Mouse (Mus musculus) stomach, embryonic 15.5 days (tissue): ENCODE measurements around the gene Ankrd28. TPM values are rescaled to one million over a fixed set of nuclear protein-coding genes. Genes with fewer than 3 reads are reported as not detected.

Source experiments
- ATAC-seq: fragments of 200-750 bp; cut with Nextera tagmentation; 2 replicates; pipeline ENCODE4 v1.8.0; 2017; ENCODE audit warnings: low read depth, moderate number of reproducible peaks, moderate TSS enrichment; ENCODE audit not compliant: insufficient read depth, low FRiP score
- H3K27ac ChIP-seq: fragments of 300-500 bp; sonication (generic); 2 replicates; pipeline ENCODE4 v1.5.1; 2015; ENCODE audit warnings: mild to moderate bottlenecking, inconsistent platforms
- H3K27me3 ChIP-seq: fragments of 300-500 bp; sonication (generic); replicated peaks from 2 replicates; pipeline ENCODE4 v1.6.1; 2015; ENCODE audit warnings: inconsistent platforms
- H3K36me3 ChIP-seq: fragments of 300-500 bp; sonication (generic); 2 replicates; pipeline ENCODE4 v1.6.1; 2015; ENCODE audit warnings: inconsistent platforms
- H3K4me1 ChIP-seq: fragments of 300-500 bp; sonication (generic); 2 replicates; pipeline ENCODE4 v1.6.1; 2015; ENCODE audit warnings: inconsistent platforms
- H3K4me2 ChIP-seq: fragments of 300-500 bp; sonication (generic); 2 replicates; pipeline ENCODE4 v1.6.1; 2015; ENCODE audit warnings: mild to moderate bottlenecking, inconsistent platforms
- H3K4me3 ChIP-seq: fragments of 300-500 bp; sonication (generic); replicated peaks from 2 replicates; pipeline ENCODE4 v1.5.1; 2015; ENCODE audit warnings: inconsistent platforms
- H3K9ac ChIP-seq: fragments of 300-500 bp; sonication (generic); 2 replicates; pipeline ENCODE4 v1.6.1; 2015; ENCODE audit warnings: inconsistent platforms
- H3K9me3 ChIP-seq: fragments of 300-500 bp; sonication (generic); 2 replicates; pipeline ENCODE4 v1.6.1; 2016; ENCODE audit warnings: inconsistent platforms
- WGBS: fragments of 180-500 bp; shearing (Covaris S2); methylation state at CpG from one replicate; pipeline ENCODE4 v1.1.7; 2015; 5-methylcytosine and 5-hydroxymethylcytosine counted together
- polyA plus RNA-seq: library from polyadenylated mRNA; unstranded; fragments of >200 nt; fragmentation: Nextera tagmentation; extraction: Ambion mirVana; gene quantifications from 2 replicates; pipeline ENCODE4 v1.2.1, GENCODE M21; 2015

The Ankrd28 gene
- polyA plus RNA-seq, 1 experiment from 2014 or later, result 6.9 TPM

- Histone ChIP-seq H3K4me1 (no peaks in the 10 kb centered on the region), H3K9me3 (no peaks in the 10 kb centered on the region), H3K27me3 (no peaks in the 10 kb centered on the region), H3K27ac (no peak overlapping the region), H3K36me3 (no peaks in the 10 kb centered on the region; the same call in 1 of the 2 replicates), H3K4me3 (no peak overlapping the region), H3K4me2 (no peak overlapping the region), H3K9ac (no peak overlapping the region)
- no peak for ATAC-seq
- 76% methylated on average over 6 of the region's 6 CpGs for WGBS
These were observed 82.1 kb downstream of the Ankrd28 start for GRCm38 (mm10) chr14:31748239-31748873.

GRCm38 (mm10) chr14:31742523-31742922, 87.9 kb downstream of the Ankrd28 start:
- ATAC-seq, result no peak
- H3K9ac ChIP-seq, result no peak overlapping the region
- 48% methylated on average over 3 of the region's 3 CpGs for WGBS
- no peak overlapping the region for H3K4me3 ChIP-seq
- no peaks in the 10 kb centered on the region for H3K27me3 ChIP-seq
- H3K4me1 ChIP-seq, result no peaks in the 10 kb centered on the region
- no peak overlapping the region for H3K27ac ChIP-seq
- no peak overlapping the region for H3K4me2 ChIP-seq
- H3K36me3 ChIP-seq, result no peaks in the 10 kb centered on the region; the same call in 1 of the 2 replicates
- H3K9me3 ChIP-seq, result no peaks in the 10 kb centered on the region

- Histone ChIP-seq H3K27me3 (no peaks in the 10 kb centered on the region), H3K4me2 (no peak overlapping the region), H3K9me3 (no peaks in the 10 kb centered on the region), H3K27ac (no peak overlapping the region), H3K36me3 (0 out of 2 replicates have a peak, but pooled peaks cover 7% of the 10 kb centered on the region), H3K4me1 (no peaks in the 10 kb centered on the region), H3K9ac (no peak overlapping the region), H3K4me3 (no peak overlapping the region)
- 76% methylated on average over 2 of the region's 2 CpGs for WGBS
- ATAC-seq, result no peak; the same call in 1 of the 2 replicates
These were observed 95.6 kb downstream of the Ankrd28 start for GRCm38 (mm10) chr14:31734811-31735210.

DNA sequence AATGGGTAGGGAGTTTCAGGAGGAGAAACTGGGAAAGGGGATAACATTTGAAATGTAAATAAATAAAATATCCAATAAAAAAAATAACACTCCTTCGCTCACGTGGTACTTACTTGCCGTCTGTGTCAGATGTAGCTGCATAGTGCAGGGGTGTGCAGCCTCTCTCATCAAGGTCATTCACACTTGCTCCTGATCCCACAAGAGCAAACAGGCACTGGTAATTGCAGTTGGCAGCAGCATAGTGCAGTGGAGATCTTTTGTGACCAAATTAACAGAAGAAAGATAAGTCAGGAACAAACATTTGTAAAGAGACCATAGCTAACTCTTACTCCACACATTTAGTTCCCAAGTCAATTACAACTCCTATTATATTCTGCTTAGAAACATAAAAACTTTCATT, 102.9 kb downstream of the Ankrd28 start:
- Histone ChIP-seq H3K27ac (no peak overlapping the region), H3K4me1 (no peaks in the 10 kb centered on the region), H3K4me2 (no peak overlapping the region), H3K27me3 (no peaks in the 10 kb centered on the region), H3K36me3 (no peaks in the 10 kb centered on the region), H3K9me3 (no peaks in the 10 kb centered on the region), H3K4me3 (no peak overlapping the region), H3K9ac (no peak overlapping the region)
- ATAC-seq, result no peak
- WGBS, result 82% methylated on average over 3 of the region's 3 CpGs

- H3K4me3 ChIP-seq, result no peak overlapping the region
- WGBS, result 96% methylated on average over 1 of the region's 1 CpGs
- H3K36me3 ChIP-seq, result peaks cover 11% of the 10 kb centered on the region; the same call in 1 of the 2 replicates
- H3K4me1 ChIP-seq, result no peaks in the 10 kb centered on the region
- H3K4me2 ChIP-seq, result no peak overlapping the region
- no peak overlapping the region for H3K9ac ChIP-seq
- ATAC-seq, result no peak
- H3K27me3 ChIP-seq, result no peaks in the 10 kb centered on the region
- no peak overlapping the region for H3K27ac ChIP-seq
- H3K9me3 ChIP-seq, result no peaks in the 10 kb centered on the region
These were observed 107.7 kb downstream of the Ankrd28 start for GRCm38 (mm10) chr14:31722746-31723145.

- H3K9me3 ChIP-seq, result no peaks in the 10 kb centered on the region
- no peak overlapping the region for H3K4me3 ChIP-seq
- 82% methylated on average over 3 of the region's 3 CpGs for WGBS
- no peaks in the 10 kb centered on the region for H3K4me1 ChIP-seq
- no peaks in the 10 kb centered on the region for H3K27me3 ChIP-seq
- H3K36me3 ChIP-seq, result peaks cover 15% of the 10 kb centered on the region; the same call in 1 of the 2 replicates
- H3K4me2 ChIP-seq, result no peak overlapping the region
- no peak overlapping the region for H3K27ac ChIP-seq
- H3K9ac ChIP-seq, result no peak overlapping the region
- no peak for ATAC-seq
These were observed 109.2 kb downstream of the Ankrd28 start for GRCm38 (mm10) chr14:31721256-31721655.

DNA sequence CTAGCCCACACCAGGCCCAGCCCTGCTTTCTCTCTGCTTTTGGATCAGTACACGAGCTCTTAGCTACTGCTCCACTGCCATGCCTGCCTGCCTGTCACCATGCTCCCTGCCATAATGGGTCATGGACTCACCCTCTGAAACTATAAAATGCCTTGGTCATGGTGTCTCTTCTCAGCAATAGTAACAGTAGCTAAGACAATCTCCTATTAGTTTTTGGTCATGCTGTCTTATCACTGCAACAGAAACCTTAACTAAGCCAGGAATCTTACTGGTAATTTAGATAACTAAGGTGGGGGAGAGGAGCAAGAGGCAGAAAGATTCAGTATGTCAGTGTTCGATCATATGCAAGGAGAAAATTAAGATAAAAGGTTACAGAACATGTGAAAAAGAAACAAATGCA, 112.1 kb downstream of the Ankrd28 start:
- Histone ChIP-seq H3K4me2 (no peak overlapping the region), H3K36me3 (peaks cover 15% of the 10 kb centered on the region; the same call in 1 of the 2 replicates), H3K4me3 (no peak overlapping the region), H3K9ac (no peak overlapping the region), H3K27me3 (no peaks in the 10 kb centered on the region), H3K4me1 (no peaks in the 10 kb centered on the region), H3K27ac (no peak overlapping the region), H3K9me3 (no peaks in the 10 kb centered on the region)
- no peak for ATAC-seq
- WGBS, result 86% methylated on average over 2 of the region's 2 CpGs

DNA sequence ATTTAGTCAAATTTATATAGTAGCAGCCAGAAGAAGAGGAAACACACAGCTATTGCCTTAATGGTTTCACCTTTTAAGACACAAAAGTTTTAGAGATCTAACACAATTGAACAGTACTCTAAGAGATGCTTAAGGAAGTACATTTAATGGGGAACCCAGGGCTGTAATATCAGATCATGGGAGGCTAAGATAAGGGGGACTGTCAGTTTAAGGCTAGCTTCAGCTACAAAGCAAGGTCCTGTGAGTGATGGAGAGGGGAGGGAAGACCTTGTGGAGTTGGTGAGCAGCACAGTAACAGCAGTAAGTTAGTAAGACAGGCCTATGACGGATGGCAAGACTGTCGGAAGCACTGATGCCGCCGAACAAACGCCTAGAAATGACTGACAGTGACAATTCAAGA, 113.1 kb downstream of the Ankrd28 start:
- WGBS, result 87% methylated on average over 5 of the region's 5 CpGs
- peaks cover 15% of the 10 kb centered on the region; the same call in 1 of the 2 replicates for H3K36me3 ChIP-seq
- ATAC-seq, result no peak

DNA sequence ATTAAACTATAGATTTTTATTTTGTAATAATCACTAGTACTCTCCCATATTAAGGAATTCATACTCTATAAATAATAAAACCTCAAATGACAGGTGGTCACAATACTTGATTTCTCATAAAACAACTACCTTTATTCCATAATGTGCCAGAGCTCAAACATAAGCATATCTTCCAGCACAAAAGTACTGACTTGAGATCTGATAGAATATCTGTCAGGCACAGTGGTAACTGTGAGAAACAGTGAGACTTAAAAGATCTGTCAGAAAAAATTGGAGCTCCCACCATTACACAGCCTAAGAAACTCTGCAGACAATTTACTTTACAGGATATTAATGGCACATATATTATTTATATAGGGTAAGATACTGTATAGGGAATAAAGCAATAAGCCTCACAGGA, 114.8 kb downstream of the Ankrd28 start:
- H3K4me3 ChIP-seq, result no peak overlapping the region
- H3K9ac ChIP-seq, result no peak overlapping the region
- no peak for ATAC-seq
- no peak overlapping the region for H3K27ac ChIP-seq
- no peak overlapping the region for H3K4me2 ChIP-seq
- H3K4me1 ChIP-seq, result no peaks in the 10 kb centered on the region
- H3K9me3 ChIP-seq, result no peaks in the 10 kb centered on the region
- H3K36me3 ChIP-seq, result peaks cover 14% of the 10 kb centered on the region
- no peaks in the 10 kb centered on the region for H3K27me3 ChIP-seq

More for the DNA sequence above, 113.1 kb downstream of the Ankrd28 start:
- H3K27me3 ChIP-seq, result no peaks in the 10 kb centered on the region
- no peak overlapping the region for H3K9ac ChIP-seq
- H3K4me1 ChIP-seq, result no peaks in the 10 kb centered on the region
- no peaks in the 10 kb centered on the region for H3K9me3 ChIP-seq
- H3K27ac ChIP-seq, result no peak overlapping the region
- H3K4me3 ChIP-seq, result no peak overlapping the region
- H3K4me2 ChIP-seq, result no peak overlapping the region

DNA sequence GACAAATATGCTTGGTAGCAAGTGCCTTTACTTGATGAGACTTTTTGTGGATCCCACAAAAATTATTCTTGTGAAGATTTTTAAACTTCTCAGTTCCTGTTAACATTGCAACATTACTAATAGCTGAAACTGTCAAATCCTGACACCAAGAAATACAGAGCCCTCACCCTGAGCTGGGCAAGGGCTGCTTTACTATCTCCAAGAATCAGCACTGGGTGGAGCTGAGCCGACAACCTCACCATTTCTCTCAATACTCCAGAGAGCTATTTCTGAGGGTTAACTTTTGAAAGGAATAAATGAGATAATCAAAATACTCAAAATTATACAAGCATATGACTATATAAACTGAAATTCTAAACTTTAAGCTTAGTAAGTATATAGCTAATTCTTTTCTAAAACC, 121.1 kb downstream of the Ankrd28 start:
- no peak for ATAC-seq

DNA sequence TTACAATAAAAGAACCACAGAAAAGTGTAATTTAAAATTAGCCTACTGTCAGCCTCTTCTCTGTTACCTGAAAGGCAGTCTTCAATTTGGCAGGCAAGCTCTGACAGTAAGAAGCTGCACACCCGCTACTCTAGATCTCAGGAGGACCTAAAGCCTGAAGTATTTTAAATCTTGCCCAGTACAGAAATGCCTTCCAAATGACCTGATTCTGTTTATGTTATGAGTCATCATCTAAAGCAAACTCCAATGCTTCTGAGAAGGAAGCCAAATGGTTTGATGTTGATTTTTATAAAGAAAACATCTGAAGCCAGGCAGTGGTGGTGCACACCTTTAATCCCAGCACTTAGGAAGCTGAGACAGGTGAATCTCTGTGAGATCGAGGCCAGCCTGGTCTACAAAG, 130.1 kb downstream of the Ankrd28 start:
- no peaks in the 10 kb centered on the region for H3K27me3 ChIP-seq
- 65% methylated on average over 2 of the region's 2 CpGs for WGBS

More for the DNA sequence above, 121.1 kb downstream of the Ankrd28 start:
- 69% methylated on average over 1 of the region's 1 CpGs for WGBS
- Histone ChIP-seq H3K4me1 (no peaks in the 10 kb centered on the region), H3K4me2 (no peak overlapping the region), H3K4me3 (no peak overlapping the region), H3K9me3 (no peaks in the 10 kb centered on the region), H3K27me3 (no peaks in the 10 kb centered on the region), H3K27ac (no peak overlapping the region), H3K9ac (no peak overlapping the region), H3K36me3 (peaks cover 5% of the 10 kb centered on the region; the same call in 1 of the 2 replicates)

DNA sequence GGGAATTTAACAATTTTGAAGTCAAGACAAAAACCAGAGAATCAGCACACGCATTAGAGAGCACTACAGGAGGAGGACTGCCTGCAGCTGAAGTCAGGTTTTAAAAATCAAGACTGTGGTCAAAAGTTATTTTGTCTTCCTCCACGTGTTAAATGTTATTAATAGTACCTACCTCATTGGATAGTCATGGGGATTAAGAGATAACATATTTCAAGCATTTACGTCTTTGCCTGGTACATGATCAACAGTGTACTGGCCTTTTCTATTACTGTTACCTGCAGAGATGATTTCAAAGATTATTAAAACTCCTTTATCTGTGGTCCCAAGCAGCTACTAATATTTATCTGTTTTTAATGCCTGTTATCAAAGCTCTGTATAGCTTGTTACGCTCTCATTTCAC, 132.7 kb downstream of the Ankrd28 start:
- Histone ChIP-seq H3K9ac (no peak overlapping the region), H3K27me3 (no peaks in the 10 kb centered on the region), H3K4me2 (no peak overlapping the region), H3K4me3 (no peak overlapping the region), H3K27ac (no peak overlapping the region), H3K36me3 (peaks cover 7% of the 10 kb centered on the region; the same call in 1 of the 2 replicates), H3K4me1 (no peaks in the 10 kb centered on the region), H3K9me3 (no peaks in the 10 kb centered on the region)
- WGBS, result 81% methylated on average over 4 of the region's 4 CpGs
- ATAC-seq, result no peak

More for the DNA sequence above, 130.1 kb downstream of the Ankrd28 start:
- no peaks in the 10 kb centered on the region for H3K4me1 ChIP-seq
- H3K4me3 ChIP-seq, result no peak overlapping the region
- no peak overlapping the region for H3K27ac ChIP-seq
- H3K36me3 ChIP-seq, result peaks cover 7% of the 10 kb centered on the region; the same call in 1 of the 2 replicates
- no peak overlapping the region for H3K4me2 ChIP-seq
- no peak for ATAC-seq
- H3K9ac ChIP-seq, result no peak overlapping the region
- no peaks in the 10 kb centered on the region for H3K9me3 ChIP-seq
